Mouse (Mus musculus) erythroblast, embryonic 14.5 days (primary cell): ENCODE measurements around the gene Kif1b.

Experiments used
- GATA1 ChIP-seq: IDR thresholded peaks from 2 replicates; pipeline ENCODE4 v1.6.1; 2012; ENCODE audit warnings: low read length, inconsistent platforms, mixed read lengths
- TAL1 ChIP-seq: IDR thresholded peaks from 3 replicates; pipeline ENCODE4 v1.6.1; 2012; ENCODE audit warnings: low read length, inconsistent platforms, mixed read lengths

GRCm38 (mm10) chr4:149302136-149302535, 5.4 kb downstream of the Kif1b start:
- TF ChIP-seq GATA1 (no peak), TAL1 (no peak)
